Mouse (Mus musculus) mouse embryonic stem cell (cell line): ENCODE results near the gene Bnc2.

Source experiments
- in situ Hi-C, 2 experiments: fragments of 300-500 bp; cut with MboI; formaldehyde crosslinking; loops; 1 replicate in 1 of 2; 3 replicates in 1 of 2; pipeline ENCODE4 v1.14.3; 2019 to 2020; ENCODE audit warnings: low sequenced_read_pairs in 2 of 2, low pct_unique_long_range_greater_than_20kb in 1 of 2, mixed read lengths in 1 of 2; ENCODE audit not compliant: unreplicated experiment in 1 of 2

The Bnc2 gene

GRCm38 (mm10) chr4:84359996-84360395 is 315.1 kb downstream of the Bnc2 start:
- in situ Hi-C loops = no loop called here

GRCm38 (mm10) chr4:84358204-84358603 is 316.9 kb downstream of the Bnc2 start:
- in situ Hi-C loops = no loop called here

GRCm38 (mm10) chr4:84357382-84357781 is 317.7 kb downstream of the Bnc2 start:
- in situ Hi-C loops = no loop called here

- in situ Hi-C loops = no loop called here
Observed at GRCm38 (mm10) chr4:84356468-84357153, 318.5 kb downstream of the Bnc2 start.

GRCm38 (mm10) chr4:84352656-84353055 is 322.4 kb downstream of the Bnc2 start:
- in situ Hi-C loops = no loop called here

GRCm38 (mm10) chr4:84349536-84349935 is 325.5 kb downstream of the Bnc2 start:
- in situ Hi-C loops = no loop called here

- in situ Hi-C loops = no loop called here
Observed at GRCm38 (mm10) chr4:84339172-84339571, 335.9 kb downstream of the Bnc2 start.

GRCm38 (mm10) chr4:84331995-84332394 is 343.1 kb downstream of the Bnc2 start:
- in situ Hi-C loops = no loop called here

GRCm38 (mm10) chr4:84331450-84331849 is 343.6 kb downstream of the Bnc2 start:
- in situ Hi-C loops = no loop called here

GRCm38 (mm10) chr4:84330509-84330908 is 344.6 kb downstream of the Bnc2 start:
- in situ Hi-C loops = no loop called here

GRCm38 (mm10) chr4:84329651-84330050 is 345.4 kb downstream of the Bnc2 start:
- in situ Hi-C loops = no loop called here

GRCm38 (mm10) chr4:84324371-84324770 is 350.7 kb downstream of the Bnc2 start:
- in situ Hi-C loops = no loop called here

GRCm38 (mm10) chr4:84321598-84321997 is 353.5 kb downstream of the Bnc2 start:
- in situ Hi-C loops = no loop called here

GRCm38 (mm10) chr4:84317421-84317820 is 357.7 kb downstream of the Bnc2 start:
- in situ Hi-C loops = no loop called here

- in situ Hi-C loops = no loop called here
Observed at GRCm38 (mm10) chr4:84311371-84311770, 363.7 kb downstream of the Bnc2 start.

- in situ Hi-C loops = no loop called here
Observed at GRCm38 (mm10) chr4:84310851-84311250, 364.2 kb downstream of the Bnc2 start.

- in situ Hi-C loops = no loop called here
Observed at GRCm38 (mm10) chr4:84308226-84308862, 366.7 kb downstream of the Bnc2 start.

GRCm38 (mm10) chr4:84306928-84307606 is 368.0 kb downstream of the Bnc2 start:
- in situ Hi-C loops = no loop called here

- in situ Hi-C loops = no loop called here
Observed at GRCm38 (mm10) chr4:84302949-84303348, 372.1 kb downstream of the Bnc2 start.

GRCm38 (mm10) chr4:84285153-84285552 is 389.9 kb downstream of the Bnc2 start:
- in situ Hi-C loops = no loop called here
